Comparison of ENCODE assay signal across 23 mouse cellular contexts in the genomic region with DNA sequence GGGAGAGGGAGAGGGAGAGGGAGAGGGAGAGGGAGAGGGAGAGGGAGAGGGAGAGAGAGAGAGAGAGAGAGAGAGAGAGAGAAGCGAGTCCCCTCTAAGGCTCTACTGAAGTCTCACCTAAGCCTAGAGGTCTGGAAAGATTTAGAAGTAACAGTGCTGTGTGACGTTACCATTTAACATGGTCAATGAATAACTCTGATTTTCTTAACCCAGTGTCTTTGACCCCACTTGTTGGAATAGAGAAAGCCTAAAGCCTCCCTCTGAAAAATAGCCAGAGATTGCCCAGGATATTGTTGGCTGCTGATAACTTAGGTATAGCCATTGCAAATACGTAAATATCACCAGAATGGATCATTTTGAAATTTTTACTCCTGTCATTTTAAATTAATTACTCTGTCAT. TPM values are rescaled to one million over a fixed set of nuclear protein-coding genes. Genes with fewer than 3 reads are reported as not detected.
"Had no signal": no experiment of that assay in that cellular context is flagged by ENCODE, and none has a peak within 500 bp of the region (broad histone marks: within the 10 kb centered on the region; RNA-seq: fewer than 3 reads in every experiment).

No protein-coding gene starts in this region.

- H3K27me3 ChIP-seq: neural tube, embryonic 13.5 days; neural tube, embryonic 15.5 days; stomach, embryonic 15.5 days had no signal

- DNase-seq: retina, postnatal 1 day; right cerebral cortex, adult 18-20 months; right cerebral cortex, postnatal 14 days; right cerebral cortex, postnatal 25 days; right cerebral cortex, postnatal 4 days; spleen, adult 18-20 months; thymus, adult 18-20 months; thymus, adult 2 months; thymus, postnatal 14 days; thymus, postnatal 25 days; thymus, postnatal 36 days; thymus, postnatal 4 days had no signal

- H3K9me3 ChIP-seq: neural tube, embryonic 13.5 days; neural tube, embryonic 15.5 days; stomach, embryonic 15.5 days had no signal

- H3K36me3 ChIP-seq: neural tube, embryonic 13.5 days; neural tube, embryonic 15.5 days; stomach, embryonic 15.5 days had no signal

- H3K4me2 ChIP-seq: neural tube, embryonic 13.5 days; neural tube, embryonic 15.5 days; stomach, embryonic 15.5 days had no signal

- H3K27ac ChIP-seq: neural tube, embryonic 13.5 days; neural tube, embryonic 15.5 days; stomach, embryonic 15.5 days; stomach, postnatal 0 days had no signal

- H3K4me3 ChIP-seq: neural tube, embryonic 13.5 days; neural tube, embryonic 15.5 days; stomach, embryonic 15.5 days had no signal

- H3K9ac ChIP-seq: neural tube, embryonic 13.5 days; neural tube, embryonic 15.5 days; stomach, embryonic 15.5 days had no signal

RNA-seq across cellular contexts. Expression of gene Lmntd1, which starts 34.4 kb away (rescaled TPM):
- polyA plus RNA-seq: small intestine, adult 2 months had no signal

RNA-seq across cellular contexts. Expression of gene Tuba3b, which starts 35.8 kb away (rescaled TPM):
- total RNA-seq: neutrophil, adult 5-6 weeks had no signal
- polyA plus RNA-seq: neural tube, embryonic 13.5 days; neural tube, embryonic 14.5 days; neural tube, embryonic 15.5 days; small intestine, adult 2 months; spleen, adult 2 months; stomach, embryonic 14.5 days; stomach, embryonic 15.5 days; stomach, embryonic 16.5 days; stomach, postnatal 0 days; urinary bladder, adult 2 months had no signal
